ENCODE assay signal across 13 mouse cellular contexts in the genomic region with DNA sequence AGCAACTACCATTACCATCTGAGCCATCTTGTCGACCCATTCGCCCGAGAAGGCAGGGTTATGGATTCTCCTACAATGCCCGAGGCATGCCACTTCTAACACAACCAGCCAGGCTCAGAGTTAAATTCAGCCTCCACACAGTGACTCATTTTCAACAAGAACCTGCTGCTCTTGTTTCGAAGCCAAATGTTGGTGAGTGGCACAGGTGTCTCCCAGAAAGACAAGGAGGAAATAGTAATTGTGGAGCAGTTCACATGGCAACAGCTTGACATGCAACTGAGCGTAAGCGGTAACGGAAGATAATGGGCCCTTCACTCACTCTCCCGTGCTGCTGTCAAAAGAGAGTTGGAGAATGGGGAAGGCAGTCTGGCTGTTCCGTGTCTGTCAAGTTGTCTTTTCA.
DNase-seq lines count a peak whose midpoint lies in the region; ATAC-seq lines count a peak whose summit lies in the region.
"Had no signal": no experiment of that assay in that cellular context is flagged by ENCODE, and none has a peak within 500 bp of the region (broad histone marks: within the 10 kb centered on the region; RNA-seq: fewer than 3 reads in every experiment).

No protein-coding gene starts in this region.

- no peak for ATAC-seq in embryonic facial prominence, embryonic 14.5 days (ENCODE audit: low read depth)
- peak; percentile 89 for ATAC-seq in forebrain, embryonic 16.5 days
- ATAC-seq: inflammation-experienced regulatory T-cells, adult 6 months had no signal

- H3K4me1 ChIP-seq in embryonic facial prominence, embryonic 14.5 days (ENCODE audit: control insufficient read depth, insufficient read depth, low read length): no peaks in the 10 kb centered on the region
- H3K4me1 ChIP-seq in embryonic facial prominence, embryonic 10.5 days: peaks cover 20% of the 10 kb centered on the region
- peaks cover 10% of the 10 kb centered on the region for H3K4me1 ChIP-seq in forebrain, embryonic 16.5 days (replicated peaks; ENCODE audit: control insufficient read depth, insufficient read depth, low read length)

- no peaks in the 10 kb centered on the region for H3K36me3 ChIP-seq in embryonic facial prominence, embryonic 14.5 days (ENCODE audit: control insufficient read depth, insufficient read depth, low read length)
- no peaks in the 10 kb centered on the region for H3K36me3 ChIP-seq in embryonic facial prominence, embryonic 10.5 days (replicated peaks)
- H3K36me3 ChIP-seq in forebrain, embryonic 16.5 days (ENCODE audit: control insufficient read depth, insufficient read depth): no peaks in the 10 kb centered on the region

- H3K4me3 ChIP-seq in embryonic facial prominence, embryonic 14.5 days (ENCODE audit: low read depth, low read length): no peak overlapping the region
- no peak overlapping the region for H3K4me3 ChIP-seq in embryonic facial prominence, embryonic 10.5 days
- no peak overlapping the region for H3K4me3 ChIP-seq in forebrain, embryonic 16.5 days (replicated peaks; ENCODE audit: low read length)

- H3K9ac ChIP-seq in embryonic facial prominence, embryonic 14.5 days (ENCODE audit: low read depth, low read length): no peak overlapping the region
- no peak overlapping the region for H3K9ac ChIP-seq in forebrain, embryonic 16.5 days (replicated peaks; ENCODE audit: low read depth, low read length)

- H3K9me3 ChIP-seq in embryonic facial prominence, embryonic 14.5 days (ENCODE audit: control insufficient read depth, low read length): peaks cover 5% of the 10 kb centered on the region; the same call in 1 of the 2 replicates
- no peaks in the 10 kb centered on the region for H3K9me3 ChIP-seq in embryonic facial prominence, embryonic 10.5 days
- H3K9me3 ChIP-seq in forebrain, embryonic 16.5 days (ENCODE audit: control insufficient read depth, low read length): no peaks in the 10 kb centered on the region

- H3K27me3 ChIP-seq in embryonic facial prominence, embryonic 14.5 days (replicated peaks; ENCODE audit: control insufficient read depth, insufficient read depth, low read length): no peaks in the 10 kb centered on the region
- no peaks in the 10 kb centered on the region for H3K27me3 ChIP-seq in embryonic facial prominence, embryonic 10.5 days (replicated peaks; ENCODE audit: low read depth, poor library complexity, severe bottlenecking)
- no peaks in the 10 kb centered on the region for H3K27me3 ChIP-seq in forebrain, embryonic 16.5 days (replicated peaks; ENCODE audit: control insufficient read depth, insufficient read depth, low read length)

- H3K27ac ChIP-seq in embryonic facial prominence, embryonic 14.5 days (replicated peaks; ENCODE audit: low read depth, low read length): no peak overlapping the region
- H3K27ac ChIP-seq in embryonic facial prominence, embryonic 10.5 days (replicated peaks): no peak overlapping the region
- H3K27ac ChIP-seq in forebrain, embryonic 16.5 days (ENCODE audit: low read length): no peak overlapping the region

- 78% methylated on average over 10 of the region's 10 CpGs for WGBS in embryonic facial prominence, embryonic 14.5 days
- 86% methylated on average over 10 of the region's 10 CpGs for whole genome bisulfite sequencing in embryonic facial prominence, embryonic 10.5 days
- 49% methylated on average over 10 of the region's 10 CpGs for whole genome bisulfite sequencing in forebrain, embryonic 16.5 days

- DNase-seq in embryonic facial prominence, embryonic 14.5 days (ENCODE audit: low spot score): peak; percentile 59
- no peak for DNase-seq in embryonic facial prominence, embryonic 10.5 days (ENCODE audit: low spot score)
- DNase-seq in brain, adult 2 months (ENCODE audit: low read depth, low spot score): peak; percentile 95
- peak; percentile 21 to 33 for DNase-seq in left cerebral cortex, adult 18-20 months (ENCODE audit: low spot score in 2 of 2)
- DNase-seq in adrenal gland, postnatal 25 days: no peak
- no peak for DNase-seq in embryo, embryonic 10 days (ENCODE audit: low spot score)
- no peak for DNase-seq in retina, postnatal 1 day
- DNase-seq: adrenal gland, adult 8-10 months; gastrocnemius, postnatal 25 days; lung, adult 2 months; thymus, postnatal 14 days had no signal

- no peak overlapping the region for H3K4me2 ChIP-seq in embryonic facial prominence, embryonic 14.5 days (ENCODE audit: low read depth, low read length)
- no peak overlapping the region for H3K4me2 ChIP-seq in forebrain, embryonic 16.5 days (ENCODE audit: low read length)

Comparison
In these comparisons a context has a peak if more than half of its experiments do, and no peak if none do; other contexts are left out.
1. DNase-seq: peak in embryonic facial prominence, embryonic 14.5 days (single experiment), brain, adult 2 months (single experiment) and left cerebral cortex, adult 18-20 months (2 of 2); none in embryonic facial prominence, embryonic 10.5 days (single experiment), adrenal gland, postnatal 25 days (single experiment), embryo, embryonic 10 days (single experiment) and retina, postnatal 1 day (single experiment).